Mouse (Mus musculus) bone marrow, adult 2 months (tissue): Measurements from ENCODE around the gene Olfr655.

ENCODE experiments used
- CTCF ChIP-seq: fragments of 200-500 bp; IDR thresholded peaks from 2 replicates; pipeline ENCODE4 v1.5.1; 2011; ENCODE audit warnings: low read length, control low read depth; ENCODE audit not compliant: control insufficient read depth, insufficient read depth
- POLR2A ChIP-seq: fragments of 200-500 bp; IDR thresholded peaks from 2 replicates; pipeline ENCODE4 v1.6.1; 2011; ENCODE audit warnings: low read depth, mild to moderate bottlenecking, control low read depth, low read length, borderline replicate concordance; ENCODE audit not compliant: control insufficient read depth

GRCm38 (mm10) chr7:104624494-104624893 lies 22.9 kb upstream of the Olfr655 start, which contains the start of gene Olfr657:
- TF ChIP-seq CTCF (no peak), POLR2A (no peak)
